Mouse (Mus musculus) ES-Bruce4 (cell line): ENCODE measurements around the gene Ifit2.

ENCODE experiments used
- CTCF ChIP-seq: IDR thresholded peaks from one replicate; pipeline ENCODE4 v1.8.1; 2011; ENCODE audit warnings: low read depth, low read length
- POLR2A ChIP-seq: IDR thresholded peaks from one replicate; pipeline ENCODE4 v1.8.1; 2011; ENCODE audit warnings: low read length; ENCODE audit not compliant: insufficient read depth

- TF ChIP-seq POLR2A (no peak), CTCF (no peak)
Measured at GRCm38 (mm10) chr19:34624663-34625062, 74.2 kb downstream of the Ifit2 start.
